Mouse (Mus musculus): Measurements from ENCODE around the gene Calml4.

GRCm38 (mm10) chr9:62810095-62810494 is 47.8 kb upstream of the Calml4 start:
- no peak for TF ChIP-seq SIN3A (IDR thresholded peaks at IDR 0.05; ENCODE audit: low read length)
- TF ChIP-seq CTCF (conservative IDR thresholded peaks at IDR 0.05 in 1 of 2, IDR thresholded peaks at IDR 0.05 in 1 of 2; ENCODE audit: low read depth in 2 of 2, low read length in 2 of 2), result no peak
- TF ChIP-seq NELFE (IDR thresholded peaks at IDR 0.05; ENCODE audit: low read depth, low read length), result no peak
- TF ChIP-seq POLR2A (IDR thresholded peaks at IDR 0.05; ENCODE audit: low read depth, low read length), result no peak
- no peak for TF ChIP-seq TBP (conservative IDR thresholded peaks at IDR 0.05; ENCODE audit: low read depth, low read length)
- TF ChIP-seq ETS1 (conservative IDR thresholded peaks at IDR 0.05; ENCODE audit: low read depth, low read length), result no peak
- TF ChIP-seq ZC3H11A (IDR thresholded peaks at IDR 0.05; ENCODE audit: low read depth, low read length), result no peak
- no peak for TF ChIP-seq UBTF (IDR thresholded peaks at IDR 0.05; ENCODE audit: low read depth, low read length)
- TF ChIP-seq MAX (IDR thresholded peaks at IDR 0.05; ENCODE audit: low read length), result no peak
- TF ChIP-seq EP300 (IDR thresholded peaks at IDR 0.05; ENCODE audit: low read length), result no peak
- TF ChIP-seq BHLHE40 (IDR thresholded peaks at IDR 0.05; ENCODE audit: low read depth, low read length), result no peak
- no peak for TF ChIP-seq SMC3 (IDR thresholded peaks at IDR 0.05; ENCODE audit: low read depth, low read length)
